Mouse (Mus musculus) megakaryocyte, embryonic 14.5 days (primary cell): ENCODE measurements around the gene Fam129c.

ENCODE experiments used
- FLI1 ChIP-seq: IDR thresholded peaks from 2 replicates; pipeline ENCODE4 v1.6.1; 2012; ENCODE audit warnings: low read length, inconsistent platforms, mixed read lengths
- GATA1 ChIP-seq: IDR thresholded peaks from 3 replicates; pipeline ENCODE4 v1.6.1; 2012; ENCODE audit warnings: mixed read lengths, low read length, inconsistent platforms, borderline replicate concordance

GRCm38 (mm10) chr8:71629781-71630212, 32.3 kb downstream of the Fam129c start:
- TF ChIP-seq GATA1 (no peak), FLI1 (no peak)
